Mouse (Mus musculus): ENCODE results near the gene Prdm10.

Prdm10 gene

GRCm38 (mm10) chr9:31266013-31266659 is 14.2 kb upstream of the Prdm10 start:
- no peak for DNase-seq

- DNase-seq, result no peak
Observed at GRCm38 (mm10) chr9:31271221-31272015, 8.9 kb upstream of the Prdm10 start.

DNA sequence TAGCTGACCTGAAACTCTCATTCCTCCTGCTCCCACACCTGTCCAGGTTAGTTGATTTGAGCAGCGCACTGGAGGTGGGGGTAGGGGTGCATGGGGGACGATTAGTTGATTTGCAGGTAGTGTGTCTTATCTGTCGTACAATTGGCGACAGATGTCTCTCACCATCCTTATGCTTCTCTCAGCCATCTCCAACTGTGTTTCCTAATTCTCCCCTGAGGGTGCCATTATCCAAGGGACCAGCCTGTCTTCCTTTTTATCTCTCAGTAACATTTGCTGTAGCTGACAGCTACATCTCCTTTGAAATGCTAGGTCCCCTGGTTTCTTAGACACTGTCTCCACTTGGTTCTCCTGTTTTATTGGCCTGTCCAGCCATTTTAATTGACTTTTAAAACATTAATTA is 8.2 kb upstream of the Prdm10 start:
- no peak for DNase-seq

DNA sequence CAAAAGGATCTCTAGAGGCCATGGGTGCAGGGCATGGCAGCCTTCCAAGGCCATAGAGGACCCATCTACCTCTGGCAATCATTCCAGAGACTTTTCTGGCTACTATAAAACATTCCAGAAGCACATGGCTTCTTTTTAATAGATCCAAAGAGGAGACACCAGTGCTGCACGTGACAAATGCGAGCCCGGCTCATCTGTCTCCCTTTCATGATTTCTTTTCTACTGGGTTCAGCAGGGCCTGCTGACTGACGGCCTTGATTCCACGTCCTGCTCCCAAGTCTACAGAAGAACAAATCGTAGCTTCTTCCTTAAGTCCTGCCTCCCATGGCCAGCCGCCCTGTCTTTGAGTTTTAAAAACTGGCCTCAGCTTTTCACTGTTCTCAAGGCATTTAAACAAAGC is 1.7 kb upstream of the Prdm10 start:
- DNase-seq, result no peak

DNA sequence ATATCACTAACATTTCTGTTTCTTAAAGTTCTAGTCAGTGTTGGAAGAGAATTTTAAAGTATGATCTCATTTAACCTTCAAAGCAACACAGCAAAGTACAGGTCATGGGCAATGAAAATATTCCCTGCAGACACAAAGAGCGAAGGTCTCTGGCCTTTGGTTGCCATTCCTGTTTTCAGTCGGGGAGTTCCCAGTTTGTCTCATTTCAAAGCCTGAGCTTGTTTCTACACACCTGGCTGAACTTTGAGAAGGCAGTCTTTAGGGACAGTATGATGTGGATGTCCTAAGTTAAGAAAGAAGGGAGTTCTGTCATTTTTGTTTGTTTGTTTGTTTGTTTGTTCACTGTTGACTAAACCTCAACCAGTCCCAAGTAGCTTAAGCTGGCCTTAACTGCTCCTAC is 1.0 kb upstream of the Prdm10 start:
- no peak for DNase-seq

DNA sequence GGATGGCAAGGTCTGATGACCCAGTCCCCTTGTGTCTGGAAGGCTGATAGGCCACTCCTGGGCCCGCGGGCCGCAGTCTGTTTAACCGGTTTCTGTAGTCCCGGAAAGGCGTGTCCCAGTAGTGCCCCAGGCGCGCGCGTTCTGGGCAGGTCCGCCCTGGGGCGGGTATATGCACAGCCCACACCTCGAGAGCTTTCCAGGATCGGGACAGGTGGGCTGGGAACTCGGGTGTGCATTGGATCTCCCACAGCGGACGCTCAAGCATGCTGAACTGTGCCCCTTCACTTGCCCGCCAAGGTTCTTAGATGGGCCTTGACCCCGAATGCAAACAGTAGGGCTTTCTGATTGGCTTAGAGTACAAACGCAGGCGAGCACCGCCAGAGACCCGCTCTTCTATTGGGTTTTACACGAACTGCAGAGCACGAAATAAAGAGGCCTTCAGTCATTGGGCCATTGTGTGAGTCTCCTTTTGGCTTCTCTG is 413 bp upstream of the Prdm10 start:
- peak; percentile 81 to 90 for DNase-seq

GRCm38 (mm10) chr9:31281011-31281662 is 799 bp downstream of the Prdm10 start:
- peak; percentile 85 to 93 for DNase-seq

- DNase-seq, result peak; percentile 32 to 49
Observed at GRCm38 (mm10) chr9:31281663-31282015, 1.3 kb downstream of the Prdm10 start.

GRCm38 (mm10) chr9:31282536-31282935 is 2.2 kb downstream of the Prdm10 start:
- DNase-seq, result no peak

- DNase-seq, result no peak
Observed at GRCm38 (mm10) chr9:31283044-31283443, 2.7 kb downstream of the Prdm10 start.

- DNase-seq, result no peak
Observed at GRCm38 (mm10) chr9:31283911-31284310, 3.6 kb downstream of the Prdm10 start.

DNA sequence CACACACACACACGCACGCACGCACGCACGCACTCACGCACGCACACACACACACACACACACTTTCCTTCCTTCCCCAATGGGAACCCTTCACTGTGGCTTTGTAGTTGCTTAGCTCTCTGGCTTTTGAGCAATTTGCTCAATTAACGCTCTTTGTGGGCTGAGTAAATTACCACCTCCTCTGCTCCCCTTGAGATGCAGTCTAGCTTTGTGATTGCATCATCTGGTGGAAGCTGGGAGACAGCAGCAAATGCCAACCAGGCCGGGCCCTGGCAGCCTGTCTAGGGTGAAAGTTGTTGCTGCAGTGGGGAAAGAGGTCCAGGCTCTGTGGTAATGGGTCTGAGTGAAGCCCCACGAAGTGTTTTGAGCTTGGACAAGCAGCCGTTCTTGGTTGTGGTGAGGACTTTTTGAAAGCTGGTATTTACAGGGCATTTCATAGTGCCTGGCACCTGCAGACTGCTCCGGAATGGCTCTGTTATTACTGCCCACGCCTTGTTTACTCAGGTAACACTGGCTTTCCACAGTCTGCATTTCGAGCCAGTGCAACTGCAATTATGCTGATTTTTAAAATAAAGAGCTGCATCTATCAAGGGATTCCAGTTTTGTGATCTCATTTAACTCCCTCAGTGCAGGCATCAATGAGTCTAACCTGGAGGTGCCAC is 10.0 kb downstream of the Prdm10 start:
- DNase-seq, result no peak

DNA sequence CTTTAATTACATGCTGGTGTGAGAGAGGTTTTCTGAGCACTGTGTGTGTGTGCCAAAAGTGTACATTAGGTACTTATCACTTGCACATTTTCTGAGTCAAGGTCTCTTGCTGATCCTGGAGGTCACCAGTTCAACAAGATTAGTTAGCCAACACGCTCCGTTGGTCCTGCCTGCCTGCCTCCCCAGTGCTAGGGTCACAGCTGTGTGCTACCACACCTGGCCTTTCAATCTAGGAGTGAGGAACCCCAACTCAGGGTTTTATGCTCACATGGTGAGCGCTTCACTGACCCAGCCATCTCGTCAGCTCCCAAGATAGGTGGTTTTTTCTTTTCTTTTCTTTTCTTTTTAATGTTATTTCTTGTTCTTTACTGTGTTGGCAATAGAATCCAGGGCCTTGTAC is 11.6 kb downstream of the Prdm10 start:
- DNase-seq, result no peak

GRCm38 (mm10) chr9:31293208-31293607 is 12.9 kb downstream of the Prdm10 start:
- DNase-seq, result no peak

DNA sequence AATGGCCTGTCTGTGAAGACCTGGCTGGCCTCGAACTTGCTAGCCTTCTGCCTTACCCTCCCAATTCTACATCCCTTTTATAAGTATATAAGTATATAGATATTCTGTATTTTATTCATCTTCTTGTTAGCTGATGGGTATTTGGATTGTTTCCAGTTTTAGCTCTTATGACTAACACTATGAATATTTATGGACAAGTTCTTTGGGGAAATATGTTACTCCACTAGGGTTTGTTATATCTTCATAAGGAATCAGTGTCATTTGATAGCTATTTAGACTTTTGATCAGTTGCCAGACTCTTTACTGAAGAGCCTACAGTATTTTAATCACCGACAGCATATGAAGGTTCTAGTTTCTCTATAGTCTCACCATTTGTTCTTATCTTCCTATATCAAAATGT is 15.0 kb downstream of the Prdm10 start:
- DNase-seq, result no peak

DNA sequence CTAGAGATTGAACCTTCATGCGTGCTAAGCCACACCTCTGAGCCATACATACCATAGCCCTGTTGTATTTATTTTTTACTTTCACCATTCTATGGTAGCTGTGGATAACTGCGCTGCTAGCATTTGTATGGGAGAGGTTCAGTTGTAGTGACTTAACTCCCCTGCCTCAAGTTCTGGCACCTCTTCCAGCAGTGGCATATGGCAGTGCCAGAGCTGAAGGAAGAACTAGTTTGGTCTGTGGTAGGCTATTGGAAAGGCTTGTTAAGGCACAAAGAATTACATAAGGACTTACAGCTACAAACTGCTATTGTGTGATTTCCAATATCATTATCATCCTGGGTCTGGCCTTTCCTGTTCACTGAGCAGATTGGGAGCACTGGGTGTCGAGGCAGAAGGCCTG is 16.0 kb downstream of the Prdm10 start:
- no peak for DNase-seq

GRCm38 (mm10) chr9:31298751-31299150 is 18.4 kb downstream of the Prdm10 start:
- DNase-seq, result no peak

- no peak for DNase-seq
Observed at GRCm38 (mm10) chr9:31300525-31300924, 20.2 kb downstream of the Prdm10 start.

- no peak for DNase-seq
Observed at GRCm38 (mm10) chr9:31301107-31301506, 20.8 kb downstream of the Prdm10 start.

DNA sequence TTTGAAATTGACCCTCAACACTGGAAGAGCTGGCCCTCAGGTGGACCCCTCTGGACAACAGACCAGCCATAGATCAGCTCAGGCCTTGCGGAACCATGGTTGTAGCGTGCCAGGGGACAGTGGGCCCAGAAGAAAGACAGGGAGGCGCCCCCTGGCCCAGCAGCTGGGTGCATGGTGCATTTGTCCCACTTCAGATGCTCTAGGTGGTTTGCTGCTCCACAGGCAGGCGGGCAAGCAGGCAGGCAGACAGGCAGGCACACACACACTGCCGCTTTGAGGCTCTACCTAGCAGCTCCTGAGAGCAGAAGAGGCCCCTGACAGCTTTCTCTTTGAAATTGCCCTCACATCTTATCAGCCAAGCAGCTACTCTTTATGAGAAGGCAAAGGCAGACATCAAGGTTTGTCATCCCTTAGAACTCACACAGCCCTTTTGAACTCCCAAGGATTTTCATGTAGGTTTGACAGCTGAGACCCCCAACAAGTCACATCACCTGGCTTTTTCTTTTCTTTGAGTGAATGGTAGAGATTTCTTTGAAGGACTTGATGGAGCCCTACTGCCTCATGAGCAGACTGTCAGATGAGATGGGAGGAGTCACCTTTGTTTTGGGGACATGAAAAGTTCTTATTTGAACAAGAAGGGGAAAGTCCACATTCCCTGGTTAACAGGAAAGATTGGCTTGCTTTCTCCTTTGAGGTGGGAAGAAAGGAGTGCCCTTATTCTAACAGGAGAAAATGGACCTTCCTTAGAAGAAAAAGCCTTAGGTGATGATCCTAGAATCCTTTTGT is 21.4 kb downstream of the Prdm10 start:
- no peak for DNase-seq

DNA sequence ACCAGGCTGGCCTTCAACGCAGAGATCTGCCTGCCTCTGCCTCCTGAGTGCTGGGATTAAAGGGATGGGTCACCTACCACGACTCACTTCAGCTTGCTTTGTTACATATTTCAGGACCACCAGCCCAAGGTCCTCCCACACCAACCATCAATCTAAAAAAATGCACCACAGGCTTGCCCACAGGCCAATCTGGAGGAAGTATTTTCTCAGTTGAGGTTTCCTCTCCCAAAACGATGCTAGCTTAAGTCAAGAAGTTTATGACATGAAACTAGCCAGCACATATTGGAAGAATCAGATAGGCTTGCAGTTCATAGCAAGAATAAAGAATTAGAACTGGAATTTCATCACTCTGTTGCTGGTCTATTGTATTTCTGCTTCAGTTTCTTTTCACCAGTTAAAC is 24.0 kb downstream of the Prdm10 start:
- no peak for DNase-seq

DNA sequence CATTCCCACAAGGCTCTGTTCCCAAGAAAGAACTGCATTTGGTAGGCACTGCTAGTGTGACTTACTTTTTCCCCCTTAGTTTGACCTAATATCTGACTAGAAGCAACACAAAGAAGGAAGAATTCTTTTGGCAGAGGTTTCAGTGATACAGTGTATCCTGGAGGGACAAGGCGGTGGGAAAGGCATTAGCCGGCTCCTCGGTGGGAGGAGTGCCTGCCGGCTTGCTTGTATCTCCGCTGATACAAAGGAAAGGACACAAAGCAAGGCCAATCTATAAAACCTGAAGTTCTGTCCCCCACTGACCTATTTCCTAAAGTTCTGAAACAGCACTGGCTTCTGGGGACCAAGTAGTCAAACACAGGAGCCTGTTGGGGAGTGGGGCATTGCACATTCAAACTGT is 24.8 kb downstream of the Prdm10 start:
- DNase-seq, result no peak

GRCm38 (mm10) chr9:31305807-31306206 is 25.5 kb downstream of the Prdm10 start:
- no peak for DNase-seq

Measured in kidney, postnatal 4 days (tissue).